Mouse (Mus musculus): ENCODE measurements around the gene Mroh2a. TPM values are rescaled to one million over a fixed set of nuclear protein-coding genes. Genes with fewer than 3 reads are reported as not detected.

Gene Mroh2a
- polyA plus RNA-seq, 1 experiment from 2014 or later, result 0.61 TPM

DNA sequence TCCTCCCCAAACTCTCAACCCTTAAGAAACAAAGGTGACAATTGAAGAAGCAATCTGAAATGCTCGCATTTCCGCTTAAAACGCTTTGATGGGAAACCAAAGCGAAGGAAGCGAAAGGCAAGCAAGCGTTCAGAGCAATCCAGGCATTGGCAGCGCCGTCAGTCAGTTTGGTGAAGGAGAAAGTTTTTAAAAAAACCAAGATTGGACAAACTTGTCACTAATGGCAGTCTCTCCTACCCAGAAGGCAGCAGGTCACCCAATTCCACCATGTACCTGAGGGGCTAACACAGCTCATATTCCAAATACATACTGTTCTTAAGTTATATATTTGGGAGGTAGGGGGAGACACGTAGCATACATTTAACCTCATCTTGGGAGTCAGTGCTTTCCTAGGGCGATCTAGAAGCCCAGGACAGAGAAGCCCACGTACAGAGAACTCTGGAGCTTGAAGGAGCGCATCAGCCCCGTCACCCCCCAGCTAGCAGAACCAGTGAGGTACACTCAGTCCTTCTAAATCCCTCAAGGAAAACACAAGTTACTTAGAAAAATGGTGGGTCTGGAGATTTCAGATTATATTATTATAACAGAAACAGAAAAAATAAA, 48.4 kb downstream of the Mroh2a start:
- WGBS (ENCODE audit: insufficient replicate concordance), result 65% methylated on average over 13 of the region's 13 CpGs
- no peaks in the 10 kb centered on the region for H3K27me3 ChIP-seq (ENCODE audit: control insufficient read depth, insufficient read depth, low read depth, low read length)
- H3K9me3 ChIP-seq (replicated peaks; ENCODE audit: control insufficient read depth, low read length), result no peaks in the 10 kb centered on the region
- no peak overlapping the region; the same call in 1 of the 2 replicates for H3K9ac ChIP-seq (ENCODE audit: low read depth, low read length)
- H3K4me1 ChIP-seq (ENCODE audit: control insufficient read depth, low read depth, low read length), result peaks cover 27% of the 10 kb centered on the region
- no peak for ATAC-seq (ENCODE audit: low read depth)
- no peak overlapping the region for H3K27ac ChIP-seq (ENCODE audit: low read length)
- peak overlapping the region; percentile 66 for H3K4me3 ChIP-seq (ENCODE audit: low read depth, low read length)
- peak overlapping the region; percentile 61 for H3K4me2 ChIP-seq (ENCODE audit: low read depth, low read length)
- peaks cover 42% of the 10 kb centered on the region for H3K36me3 ChIP-seq (ENCODE audit: control insufficient read depth, insufficient read depth)

DNA sequence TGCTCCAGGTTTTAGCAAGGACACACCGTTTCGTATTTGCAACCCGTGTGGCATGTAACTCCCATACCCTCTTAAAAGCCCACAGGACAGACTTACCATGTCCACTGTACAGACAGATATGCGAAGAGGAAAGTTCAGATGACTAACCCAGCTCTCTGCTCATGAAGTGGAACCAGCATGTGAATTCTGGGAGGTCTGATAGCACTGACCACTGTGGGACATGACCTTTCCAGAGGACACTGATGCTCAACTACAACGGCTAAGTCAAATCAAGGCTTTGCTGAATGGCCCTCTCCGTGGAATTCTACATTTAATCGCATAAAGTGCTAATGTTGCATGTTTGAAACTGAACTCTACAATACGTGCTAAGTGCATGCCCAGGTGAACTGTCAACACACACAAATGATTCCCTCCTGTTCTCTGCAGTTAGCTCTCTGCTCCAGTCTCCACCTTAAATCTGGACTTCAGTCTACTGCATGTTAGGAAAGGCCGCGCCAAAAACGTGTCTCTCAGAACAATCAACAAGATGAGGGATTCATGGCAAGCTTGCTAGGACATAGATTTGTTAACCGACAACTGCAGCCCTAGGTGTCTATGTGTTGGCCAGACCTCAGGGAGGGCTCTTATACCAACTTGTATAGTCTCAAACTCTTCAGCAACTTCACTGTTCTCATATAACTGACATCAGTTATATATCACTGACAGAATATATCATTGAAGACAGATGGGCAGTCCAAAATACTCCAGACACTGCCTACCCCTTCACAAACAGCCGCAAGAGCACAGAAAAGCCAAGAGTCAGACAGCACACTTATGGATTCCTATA, 49.1 kb downstream of the Mroh2a start:
- no peak for ATAC-seq (ENCODE audit: low read depth)
- Histone ChIP-seq H3K4me1 (ENCODE audit: control insufficient read depth, low read depth, low read length) (peaks cover 27% of the 10 kb centered on the region), H3K36me3 (ENCODE audit: control insufficient read depth, insufficient read depth) (peaks cover 42% of the 10 kb centered on the region), H3K9ac (ENCODE audit: low read depth, low read length) (peak overlapping the region; percentile 78), H3K4me2 (ENCODE audit: low read depth, low read length) (peak overlapping the region; percentile 61), H3K4me3 (ENCODE audit: low read depth, low read length) (peak overlapping the region; percentile 66), H3K9me3 (replicated peaks; ENCODE audit: control insufficient read depth, low read length) (no peaks in the 10 kb centered on the region), H3K27me3 (ENCODE audit: control insufficient read depth, insufficient read depth, low read depth, low read length) (no peaks in the 10 kb centered on the region), H3K27ac (ENCODE audit: low read length) (peak overlapping the region; percentile 88)
- 57% methylated on average over 13 of the region's 13 CpGs for WGBS (ENCODE audit: insufficient replicate concordance)

DNA sequence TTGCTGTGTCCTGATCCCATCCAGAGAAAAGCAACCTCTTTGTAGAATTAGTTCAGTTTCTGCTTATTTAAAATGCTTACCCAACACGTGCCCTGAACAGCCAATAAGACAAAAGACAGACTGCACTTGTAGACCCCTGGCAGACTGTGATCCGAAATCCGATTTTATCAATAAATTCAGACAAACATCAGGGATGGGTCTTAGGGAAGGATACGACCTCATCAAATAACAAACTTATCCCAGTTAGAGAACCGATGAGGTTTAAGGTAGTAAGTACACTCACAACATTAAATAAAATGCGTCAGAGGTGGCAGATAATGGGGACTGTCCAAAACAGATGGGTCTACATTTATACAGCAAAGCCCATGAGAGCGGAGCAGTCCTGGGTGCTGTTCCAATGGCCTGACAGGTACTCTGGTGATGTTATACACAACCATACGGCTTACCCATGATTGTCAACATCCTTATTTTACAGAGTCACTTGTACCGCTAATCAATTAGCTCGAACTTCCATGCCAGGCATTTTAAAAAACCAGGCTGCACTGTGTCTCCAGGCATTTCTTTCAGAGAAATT, 49.8 kb downstream of the Mroh2a start:
- Histone ChIP-seq H3K27me3 (ENCODE audit: control insufficient read depth, insufficient read depth, low read depth, low read length) (no peaks in the 10 kb centered on the region), H3K36me3 (ENCODE audit: control insufficient read depth, insufficient read depth) (peaks cover 38% of the 10 kb centered on the region), H3K9me3 (replicated peaks; ENCODE audit: control insufficient read depth, low read length) (no peaks in the 10 kb centered on the region), H3K4me2 (ENCODE audit: low read depth, low read length) (peak overlapping the region; percentile 61), H3K27ac (ENCODE audit: low read length) (peak overlapping the region; percentile 88), H3K4me3 (ENCODE audit: low read depth, low read length) (peak overlapping the region; percentile 66), H3K9ac (ENCODE audit: low read depth, low read length) (peak overlapping the region; percentile 78), H3K4me1 (ENCODE audit: control insufficient read depth, low read depth, low read length) (peaks cover 27% of the 10 kb centered on the region)
- ATAC-seq (ENCODE audit: low read depth), result peak; percentile 14
- 15% methylated on average over 10 of the region's 10 CpGs for WGBS (ENCODE audit: insufficient replicate concordance)

DNA sequence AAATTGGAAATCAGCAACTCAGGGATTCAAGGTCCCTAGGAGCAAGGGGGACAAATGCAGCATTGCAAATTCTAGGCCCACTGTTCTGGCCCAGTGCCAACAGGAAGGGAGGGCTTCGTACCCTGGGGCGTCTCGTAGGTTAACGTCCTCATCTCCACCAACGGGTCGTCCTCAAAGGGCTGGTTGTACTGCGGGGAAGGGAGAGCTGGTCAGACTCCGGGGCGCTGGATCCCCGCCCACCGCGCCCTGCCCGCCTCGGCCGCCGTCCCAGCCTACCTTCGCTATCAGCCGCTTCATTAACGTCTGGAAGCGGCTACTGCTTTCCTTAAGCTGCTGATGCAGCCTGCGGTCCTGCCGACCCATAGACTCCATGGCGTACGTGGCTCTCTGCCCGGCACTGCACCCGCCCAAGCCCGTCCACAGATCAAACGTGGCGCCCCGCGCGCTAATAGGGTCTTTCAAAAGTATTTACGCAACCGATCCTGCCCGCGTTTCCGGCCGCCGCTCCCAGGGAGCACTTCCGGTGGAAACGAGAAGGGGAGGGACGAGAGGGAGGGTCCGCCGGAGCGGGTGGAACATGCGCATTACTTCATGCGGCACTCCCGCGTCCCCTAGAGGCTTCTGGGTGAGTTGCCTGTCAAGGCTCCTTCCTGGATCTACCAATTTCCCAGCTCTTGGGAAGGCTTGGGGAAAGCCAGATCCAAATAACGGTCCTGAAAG, 50.5 kb downstream of the Mroh2a start, which contains the start of the genes Hjurp and Trpm8:
TSS of gene Hjurp (minus strand) at position 536 of the 720 bp plus-strand sequence.
TSS of gene Trpm8 (plus strand) at position 564 of the 720 bp plus-strand sequence.
- Histone ChIP-seq H3K4me3 (ENCODE audit: low read depth, low read length) (peak within 1 kb of the TSS; percentile 66), H3K4me1 (ENCODE audit: control insufficient read depth, low read depth, low read length) (peaks cover 27% of the 10 kb centered on the region), H3K9ac (ENCODE audit: low read depth, low read length) (peak within 1 kb of the TSS; percentile 78), H3K27ac (ENCODE audit: low read length) (peak within 1 kb of the TSS; percentile 88), H3K36me3 (ENCODE audit: control insufficient read depth, insufficient read depth) (peaks cover 31% of the 10 kb centered on the region), H3K27me3 (ENCODE audit: control insufficient read depth, insufficient read depth, low read depth, low read length) (no peaks in the 10 kb centered on the region), H3K9me3 (replicated peaks; ENCODE audit: control insufficient read depth, low read length) (no peaks in the 10 kb centered on the region), H3K4me2 (ENCODE audit: low read depth, low read length) (peak within 1 kb of the TSS; percentile 61)
- peak; percentile 91 for ATAC-seq (ENCODE audit: low read depth)
- WGBS (ENCODE audit: insufficient replicate concordance), result under 1% methylated on average over 50 of the region's 50 CpGs

DNA sequence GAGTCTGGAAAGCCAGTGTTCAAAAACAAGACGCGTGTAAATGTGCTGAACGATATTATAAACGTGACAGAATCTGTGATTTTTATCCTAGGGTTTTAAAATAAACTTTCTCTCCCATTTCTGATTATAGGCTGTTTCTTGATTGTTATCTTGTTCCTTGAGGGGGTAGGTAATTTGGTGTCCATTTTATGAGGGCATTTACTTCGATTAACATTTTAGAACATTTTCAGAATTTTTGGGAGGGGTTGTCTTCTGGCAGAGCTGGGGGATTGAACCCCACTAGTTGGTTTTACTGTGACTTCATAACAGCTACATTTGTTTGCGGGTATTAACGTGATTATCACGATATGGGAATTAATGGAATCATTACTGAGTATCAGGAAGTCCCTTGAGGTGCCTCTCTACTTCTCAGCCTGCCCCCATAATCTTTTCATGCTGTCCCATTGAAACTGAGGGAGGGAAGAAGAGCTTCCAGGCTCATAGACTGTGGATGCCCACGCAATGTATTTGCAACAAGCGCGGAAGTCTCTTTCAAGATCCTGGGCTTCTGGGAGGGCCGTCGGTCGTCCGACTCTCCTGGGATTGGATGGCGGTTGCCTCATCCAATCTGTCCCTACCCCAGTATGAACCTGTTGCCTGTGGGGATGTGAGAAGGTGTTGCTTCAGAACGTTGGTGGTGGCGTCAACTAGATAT, 51.2 kb downstream of the Mroh2a start:
- H3K9me3 ChIP-seq (replicated peaks; ENCODE audit: control insufficient read depth, low read length), result no peaks in the 10 kb centered on the region
- peak overlapping the region; percentile 78 for H3K9ac ChIP-seq (ENCODE audit: low read depth, low read length)
- peak overlapping the region; percentile 88 for H3K27ac ChIP-seq (ENCODE audit: low read length)
- H3K4me3 ChIP-seq (ENCODE audit: low read depth, low read length), result peak overlapping the region; percentile 66
- WGBS (ENCODE audit: insufficient replicate concordance), result 60% methylated on average over 18 of the region's 18 CpGs
- ATAC-seq (ENCODE audit: low read depth), result no peak
- H3K4me1 ChIP-seq (ENCODE audit: control insufficient read depth, low read depth, low read length), result peaks cover 27% of the 10 kb centered on the region
- peak overlapping the region; percentile 61 for H3K4me2 ChIP-seq (ENCODE audit: low read depth, low read length)
- H3K36me3 ChIP-seq (ENCODE audit: control insufficient read depth, insufficient read depth), result peaks cover 24% of the 10 kb centered on the region
- H3K27me3 ChIP-seq (ENCODE audit: control insufficient read depth, insufficient read depth, low read depth, low read length), result no peaks in the 10 kb centered on the region

DNA sequence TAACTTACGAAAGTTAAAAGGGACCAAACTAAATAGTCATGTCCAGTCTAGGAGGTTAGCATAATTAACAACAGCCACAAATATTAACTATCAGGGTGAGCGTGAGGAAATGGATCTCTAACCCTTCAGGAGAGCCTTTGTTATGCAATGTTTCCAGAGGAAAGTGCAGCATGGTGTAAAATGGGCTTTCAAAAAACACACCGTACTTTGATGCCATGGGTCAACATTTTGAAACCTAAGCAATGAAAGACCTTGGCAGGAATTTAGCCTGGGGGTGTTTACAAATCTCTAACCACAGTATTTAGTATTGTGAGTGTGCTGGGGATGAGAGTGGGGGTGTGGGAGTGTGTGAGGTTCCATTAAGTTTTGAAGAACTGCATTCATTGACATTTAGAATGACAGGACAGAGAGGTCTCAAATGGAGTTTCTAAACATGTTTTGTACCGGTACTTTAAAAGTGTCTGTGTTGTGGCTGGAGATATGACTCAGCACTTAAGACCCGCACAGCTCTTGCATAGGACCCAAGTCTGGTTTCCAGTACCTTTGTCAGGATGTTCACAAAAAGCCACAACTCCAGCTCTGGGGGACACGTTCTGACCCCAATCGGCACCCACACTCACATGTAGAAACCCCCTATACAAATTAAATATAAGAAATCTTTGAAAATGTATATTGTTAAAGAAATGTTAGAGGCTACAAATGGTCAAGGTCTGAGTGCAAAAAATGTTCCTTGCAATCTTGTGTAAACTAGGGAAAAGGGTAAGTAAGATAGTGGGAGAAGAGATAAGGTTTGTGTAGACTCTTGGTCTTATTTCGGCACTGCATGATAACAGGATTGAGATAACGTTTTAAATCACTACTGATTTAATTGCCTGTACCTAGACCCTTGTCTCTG, 52.6 kb downstream of the Mroh2a start:
- Histone ChIP-seq H3K9ac (ENCODE audit: low read depth, low read length) (no peak overlapping the region), H3K9me3 (replicated peaks; ENCODE audit: control insufficient read depth, low read length) (no peaks in the 10 kb centered on the region), H3K27ac (ENCODE audit: low read length) (peak overlapping the region; percentile 22), H3K27me3 (ENCODE audit: control insufficient read depth, insufficient read depth, low read depth, low read length) (no peaks in the 10 kb centered on the region), H3K4me1 (ENCODE audit: control insufficient read depth, low read depth, low read length) (peaks cover 27% of the 10 kb centered on the region), H3K4me2 (ENCODE audit: low read depth, low read length) (no peak overlapping the region), H3K4me3 (ENCODE audit: low read depth, low read length) (no peak overlapping the region), H3K36me3 (ENCODE audit: control insufficient read depth, insufficient read depth) (peaks cover 11% of the 10 kb centered on the region)
- ATAC-seq (ENCODE audit: low read depth), result peak; percentile 6
- WGBS (ENCODE audit: insufficient replicate concordance), result 39% methylated on average over 9 of the region's 9 CpGs

DNA sequence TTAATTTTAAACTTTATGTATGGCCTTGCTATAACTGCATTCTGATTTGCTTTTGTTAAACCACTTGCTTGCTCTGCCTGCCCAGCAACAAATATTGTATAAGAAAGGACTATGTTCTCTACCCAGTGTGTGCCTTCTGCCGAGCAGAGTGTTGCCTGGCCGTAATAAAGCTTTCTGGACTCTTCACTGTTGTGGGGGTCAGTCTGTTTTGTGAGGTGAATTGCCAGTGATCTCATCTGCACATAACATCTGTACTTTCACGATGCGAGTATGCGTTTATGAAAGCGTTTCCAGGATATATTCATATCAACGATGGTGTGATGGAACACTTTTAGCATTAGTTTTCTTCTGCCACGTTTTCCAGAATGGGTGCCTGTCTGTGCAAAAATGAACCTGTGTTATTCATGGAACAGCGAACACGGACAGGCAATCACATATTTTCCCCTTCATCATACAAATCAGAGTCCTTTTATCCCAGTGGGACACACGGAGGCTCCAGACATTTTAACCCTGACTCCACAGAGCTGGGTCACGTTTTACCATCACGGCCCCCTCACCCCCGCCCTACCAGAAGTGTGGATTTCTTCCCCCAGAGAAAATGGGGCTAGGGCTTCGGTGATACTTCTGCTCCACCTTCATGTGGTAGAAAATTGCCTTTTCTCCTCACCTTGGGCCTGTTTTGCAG, 53.4 kb downstream of the Mroh2a start:
- Histone ChIP-seq H3K4me2 (ENCODE audit: low read depth, low read length) (no peak overlapping the region), H3K27ac (ENCODE audit: low read length) (no peak overlapping the region), H3K4me1 (ENCODE audit: control insufficient read depth, low read depth, low read length) (peaks cover 23% of the 10 kb centered on the region), H3K27me3 (ENCODE audit: control insufficient read depth, insufficient read depth, low read depth, low read length) (no peaks in the 10 kb centered on the region), H3K36me3 (ENCODE audit: control insufficient read depth, insufficient read depth) (peaks cover 4% of the 10 kb centered on the region), H3K9ac (ENCODE audit: low read depth, low read length) (no peak overlapping the region), H3K4me3 (ENCODE audit: low read depth, low read length) (no peak overlapping the region), H3K9me3 (replicated peaks; ENCODE audit: control insufficient read depth, low read length) (no peaks in the 10 kb centered on the region)
- 61% methylated on average over 15 of the region's 15 CpGs for WGBS (ENCODE audit: insufficient replicate concordance)
- ATAC-seq (ENCODE audit: low read depth), result no peak

Measured in liver, embryonic 16.5 days (tissue).